Mouse (Mus musculus): ENCODE measurements around the gene Sh3bp5. TPM values are rescaled to one million over a fixed set of nuclear protein-coding genes. Genes with fewer than 3 reads are reported as not detected.

Sh3bp5 gene
- polyA plus RNA-seq (2012; rRNA removed; ENCODE audit: low replicate concordance) = 24.8 and 25.5 TPM in 2 replicates

DNA sequence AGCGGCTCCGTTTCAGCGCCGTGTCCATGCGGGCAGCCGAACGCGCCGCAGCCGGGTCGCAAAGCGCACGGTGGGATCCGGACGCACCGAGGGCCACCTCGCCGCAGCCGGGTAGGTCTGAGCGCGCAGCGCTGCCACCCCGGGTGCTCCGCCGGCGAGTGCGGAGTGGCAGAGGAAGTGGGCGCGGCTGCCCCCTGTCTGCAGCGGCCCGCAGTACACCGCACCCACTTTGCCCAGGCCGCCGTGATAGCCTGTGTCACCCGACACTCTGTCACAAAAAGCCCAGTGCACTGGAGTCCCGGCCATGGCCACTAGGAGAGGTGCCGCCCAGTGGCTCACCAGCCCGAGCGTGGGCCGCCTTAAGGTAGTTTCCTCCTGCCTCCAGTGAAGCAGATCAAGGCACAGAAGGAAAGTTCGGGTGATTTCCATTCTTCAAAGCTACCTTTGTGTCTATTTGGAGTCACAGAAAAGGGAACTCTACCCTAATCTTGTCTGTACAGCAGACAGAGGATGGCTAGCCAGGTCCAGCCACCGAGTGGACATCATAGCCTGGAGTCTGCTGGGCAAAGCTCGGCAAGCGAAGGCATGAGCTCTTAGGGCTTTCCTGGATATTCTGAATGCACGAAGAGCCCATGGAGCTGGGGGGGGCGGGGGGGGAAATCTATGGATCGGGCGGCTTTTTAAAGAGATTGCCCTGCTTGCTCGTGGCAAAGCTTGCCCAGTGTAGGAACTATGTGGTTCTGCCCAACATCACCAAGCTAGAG, at the start of gene Sh3bp5:
Sh3bp5 (minus strand) TSS at position 149 of the 764 bp plus-strand sequence.

DNA sequence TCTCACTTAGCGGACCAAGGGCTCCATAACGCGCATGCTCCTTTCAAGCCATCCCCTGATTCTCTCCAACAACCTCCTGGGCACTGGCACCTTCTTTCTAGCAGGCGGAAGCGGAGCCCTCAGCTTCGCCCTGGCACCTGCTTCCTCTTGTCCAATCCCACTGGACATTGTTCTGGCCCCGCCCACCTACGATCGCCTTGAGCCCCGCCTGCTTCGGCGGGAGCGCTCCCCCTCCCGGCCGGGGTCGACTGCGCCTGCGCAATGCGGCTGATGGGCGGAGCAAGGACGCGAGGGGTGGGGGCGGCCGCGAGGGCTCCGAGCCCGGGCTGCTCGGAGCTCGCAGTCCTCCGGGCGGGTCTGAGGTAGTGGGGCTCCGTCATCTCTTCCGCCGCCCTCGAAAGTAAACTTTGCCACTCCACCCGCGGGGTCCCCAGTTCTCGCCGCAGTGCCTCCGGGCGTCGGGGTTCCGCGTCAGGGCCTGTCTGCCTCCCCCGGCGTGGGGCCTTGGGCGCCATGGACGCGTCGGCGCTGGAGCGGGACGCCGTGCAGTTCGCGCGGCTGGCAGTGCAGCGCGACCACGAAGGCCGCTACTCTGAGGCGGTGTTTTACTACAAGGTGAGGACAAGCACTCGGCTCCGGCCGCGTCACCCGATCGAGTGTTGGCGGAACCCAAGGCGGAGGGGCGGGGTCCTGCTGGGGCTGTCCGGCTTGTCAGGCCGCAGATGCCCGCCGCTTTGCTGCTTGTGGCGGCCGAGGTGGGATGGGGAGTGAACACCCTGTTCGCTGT, 99.3 kb downstream of the Sh3bp5 start, which contains the start of gene Capn7:
Capn7 (plus strand) TSS at position 270 of the 787 bp plus-strand sequence.

DNA sequence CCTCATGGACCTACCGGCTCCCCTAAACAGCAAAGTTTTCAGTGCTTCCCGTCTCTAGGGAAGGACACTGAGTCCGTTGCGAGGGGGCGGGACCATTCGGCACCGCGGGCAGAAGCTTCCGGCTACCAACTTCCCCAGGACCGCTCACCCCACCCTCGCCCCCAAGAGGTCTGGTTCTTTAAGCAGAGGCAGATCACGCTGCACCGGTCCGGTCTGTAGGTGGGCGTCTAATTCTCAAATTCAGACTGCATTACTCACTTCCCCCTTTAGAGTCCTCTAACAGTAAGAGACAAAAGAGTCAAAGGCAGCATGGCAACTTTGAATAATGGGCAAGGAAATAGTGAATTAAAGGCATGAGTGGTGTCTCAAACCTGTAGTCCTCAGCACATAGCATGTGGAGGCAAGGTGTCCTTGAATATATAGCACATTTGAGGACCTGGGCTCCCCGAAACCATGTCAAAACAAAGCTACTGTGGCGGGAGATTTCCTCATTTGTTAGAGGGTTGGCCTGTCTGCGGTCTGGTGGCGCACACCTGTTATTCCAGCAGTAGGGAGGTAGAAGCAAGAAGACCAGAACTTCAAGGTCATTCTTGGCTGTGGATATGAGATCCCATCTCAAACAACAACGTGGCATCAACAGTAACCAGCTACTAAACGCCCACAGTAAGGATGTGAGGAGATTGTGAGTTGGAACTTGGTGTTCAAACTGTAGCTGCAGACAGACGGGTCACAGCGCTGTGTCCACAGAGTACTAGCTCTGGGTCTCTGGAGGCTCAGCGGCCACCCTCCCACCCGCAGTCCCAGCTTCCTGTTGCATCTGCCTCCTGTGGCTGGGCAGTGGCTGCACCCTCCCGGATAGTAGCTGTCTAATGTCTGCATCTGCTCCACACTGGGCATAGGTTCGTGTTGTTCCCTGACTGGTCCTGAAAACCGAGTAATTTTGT, 111.8 kb downstream of the Sh3bp5 start, which contains the start of gene Dnah1:
Dnah1 (minus strand) TSS at position 48 of the 944 bp plus-strand sequence.

Other genes with a start within 250 kb of the Sh3bp5 start
- gene Tnnc1, start 227.8 kb downstream of the Sh3bp5 start, polyA plus RNA-seq (2012; rRNA removed; ENCODE audit: low replicate concordance) = 2.7 TPM in 1 of 2 replicates, not detected in the other
- 380 and 433 TPM in 2 replicates for gene Nisch, start 219.1 kb downstream of the Sh3bp5 start, polyA plus RNA-seq (2012; rRNA removed; ENCODE audit: low replicate concordance)
- 8.8 and 12.8 TPM in 2 replicates for gene Sema3g, start 218.2 kb downstream of the Sh3bp5 start, polyA plus RNA-seq (2012; rRNA removed; ENCODE audit: low replicate concordance)
- gene Phf7, start 184.8 kb downstream of the Sh3bp5 start, polyA plus RNA-seq (2012; rRNA removed; ENCODE audit: low replicate concordance) = 6.6 and 7.8 TPM in 2 replicates
- gene Bap1, start 184.6 kb downstream of the Sh3bp5 start, polyA plus RNA-seq (2012; rRNA removed; ENCODE audit: low replicate concordance) = 49.3 and 56.2 TPM in 2 replicates
- 0.56 and 1.2 TPM in 2 replicates for gene Dnah1, start 112.2 kb downstream of the Sh3bp5 start, polyA plus RNA-seq (2012; rRNA removed; ENCODE audit: low replicate concordance)
- gene Capn7, start 99.4 kb downstream of the Sh3bp5 start, polyA plus RNA-seq (2012; rRNA removed; ENCODE audit: low replicate concordance) = 10.3 and 16.2 TPM in 2 replicates
- gene Eaf1, start 58.3 kb upstream of the Sh3bp5 start, polyA plus RNA-seq (2012; rRNA removed; ENCODE audit: low replicate concordance) = 20.5 and 47.8 TPM in 2 replicates
- 6.3 and 11.0 TPM in 2 replicates for gene Mettl6, start 59.0 kb upstream of the Sh3bp5 start, polyA plus RNA-seq (2012; rRNA removed; ENCODE audit: low replicate concordance)
- gene Colq, start 155.3 kb upstream of the Sh3bp5 start, polyA plus RNA-seq (2012; rRNA removed; ENCODE audit: low replicate concordance) = 6.4 and 7.5 TPM in 2 replicates
- gene Gm49387, start 204.8 kb upstream of the Sh3bp5 start, polyA plus RNA-seq (2012; rRNA removed; ENCODE audit: low replicate concordance) = not detected in 2 replicates
- 47.2 and 75.6 TPM in 2 replicates for gene Btd, start 204.9 kb upstream of the Sh3bp5 start, polyA plus RNA-seq (2012; rRNA removed; ENCODE audit: low replicate concordance)
- gene Hacl1, start 205.2 kb upstream of the Sh3bp5 start, polyA plus RNA-seq (2012; rRNA removed; ENCODE audit: low replicate concordance) = 15.6 and 39.5 TPM in 2 replicates